Mouse (Mus musculus) stomach, postnatal 0 days (tissue): ENCODE measurements around the gene Pgpep1. TPM values are rescaled to one million over a fixed set of nuclear protein-coding genes. Genes with fewer than 3 reads are reported as not detected.
A peak's percentile ranks its signal among the peaks of the same experiment; 100 is the strongest.

Experiments used
- ATAC-seq: fragments of 200-750 bp; cut with Nextera tagmentation; 2 replicates; pipeline ENCODE4 v1.8.0; 2017; ENCODE audit not compliant: low FRiP score, low TSS enrichment
- DNase-seq: peaks from one replicate; pipeline ENCODE4 v3.0.0-alpha.2; 2016; ENCODE audit warnings: low spot score
- H3K27ac ChIP-seq: fragments of 300-500 bp; sonication (generic); replicated peaks from 2 replicates; pipeline ENCODE4 v1.5.1; 2014; ENCODE audit warnings: mild to moderate bottlenecking, control low read depth
- H3K27me3 ChIP-seq: fragments of 300-500 bp; sonication (generic); 2 replicates; pipeline ENCODE4 v1.6.1; 2014; ENCODE audit warnings: low read length; ENCODE audit not compliant: control insufficient read depth, insufficient read depth
- H3K36me3 ChIP-seq: fragments of 300-500 bp; sonication (generic); 2 replicates; pipeline ENCODE4 v1.6.1; 2014; ENCODE audit warnings: low read length, mixed read lengths; ENCODE audit not compliant: control insufficient read depth, insufficient read depth
- H3K4me1 ChIP-seq: fragments of 300-500 bp; sonication (generic); replicated peaks from 2 replicates; pipeline ENCODE4 v1.6.1; 2014; ENCODE audit warnings: antibody characterized with exemption; ENCODE audit not compliant: control insufficient read depth, insufficient read depth
- H3K4me2 ChIP-seq: fragments of 300-500 bp; sonication (generic); replicated peaks from 2 replicates; pipeline ENCODE4 v1.6.1; 2014; ENCODE audit warnings: low read depth, mild to moderate bottlenecking, control low read depth, moderate library complexity
- H3K4me3 ChIP-seq: fragments of 300-500 bp; sonication (generic); 2 replicates; pipeline ENCODE4 v1.5.1; 2014; ENCODE audit warnings: low read depth, low read length, control low read depth
- H3K9ac ChIP-seq: fragments of 300-500 bp; sonication (generic); 2 replicates; pipeline ENCODE4 v1.6.1; 2014; ENCODE audit warnings: mild to moderate bottlenecking, low read length, control low read depth, mixed read lengths
- H3K9me3 ChIP-seq: fragments of 300-500 bp; sonication (generic); 2 replicates; pipeline ENCODE4 v1.6.1; 2016; ENCODE audit warnings: low read length; ENCODE audit not compliant: control insufficient read depth
- CTCF ChIP-seq: IDR thresholded peaks from 2 replicates; pipeline ENCODE4 v1.5.1; 2016; ENCODE audit warnings: antibody characterized with exemption, low read depth, mild to moderate bottlenecking, moderate library complexity
- EP300 ChIP-seq: optimal IDR thresholded peaks from 2 replicates; pipeline ENCODE3; 2016; ENCODE audit warnings: antibody characterized with exemption
- WGBS: fragments of 180-500 bp; shearing (Covaris S2); extraction: QIAGEN DNeasy Blood & Tissue Kit; methylation state at CpG from one replicate; pipeline ENCODE4 v1.1.7; 2014; 5-methylcytosine and 5-hydroxymethylcytosine counted together
- polyA plus RNA-seq: library from polyadenylated mRNA; unstranded; fragments of >200 nt; fragmentation: Nextera tagmentation; extraction: Ambion mirVana; gene quantifications from 2 replicates; pipeline ENCODE4 v1.2.1, GENCODE M21; 2015

The Pgpep1 gene
- polyA plus RNA-seq, 1 experiment from 2014 or later, result 23.3 TPM

- ATAC-seq (peak; percentile 94), DNase-seq (peak; percentile 95)
- peak overlapping the region; percentile 81 for H3K27ac ChIP-seq
- H3K9me3 ChIP-seq, result no peaks in the 10 kb centered on the region
- TF ChIP-seq CTCF (no peak; the same call in 1 of the 2 replicates), EP300 (no peak)
- H3K4me1 ChIP-seq, result peaks cover 8% of the 10 kb centered on the region; the same call in 1 of the 2 replicates
- H3K36me3 ChIP-seq, result peaks cover 4% of the 10 kb centered on the region; the same call in 1 of the 2 replicates
- peak overlapping the region; percentile 79 for H3K9ac ChIP-seq
- peak overlapping the region; percentile 70 for H3K4me3 ChIP-seq
- peak overlapping the region; percentile 78 for H3K4me2 ChIP-seq
- H3K27me3 ChIP-seq, result no peaks in the 10 kb centered on the region
- WGBS, result 2% methylated on average over 39 of the region's 44 CpGs
Measured at GRCm38 (mm10) chr8:70659604-70660272, 450 bp downstream of the Pgpep1 start.

GRCm38 (mm10) chr8:70658897-70659603 is 1.1 kb downstream of the Pgpep1 start:
- under 1% methylated on average over 31 of the region's 31 CpGs for WGBS
- Histone ChIP-seq H3K36me3 (peaks cover 9% of the 10 kb centered on the region), H3K27me3 (no peaks in the 10 kb centered on the region), H3K4me3 (peak overlapping the region; percentile 70), H3K9ac (peak overlapping the region; percentile 79), H3K4me1 (peaks cover 8% of the 10 kb centered on the region; the same call in 1 of the 2 replicates), H3K9me3 (no peaks in the 10 kb centered on the region), H3K4me2 (peak overlapping the region; percentile 78), H3K27ac (peak overlapping the region; percentile 81)
- DNase-seq (no peak), ATAC-seq (no peak)
- TF ChIP-seq EP300 (no peak), CTCF (no peak)

GRCm38 (mm10) chr8:70657739-70658138 is 2.4 kb downstream of the Pgpep1 start:
- Histone ChIP-seq H3K27me3 (no peaks in the 10 kb centered on the region), H3K36me3 (peaks cover 9% of the 10 kb centered on the region), H3K27ac (0 out of 2 replicates have a peak overlapping the region, but pooled peaks have one; percentile 30), H3K4me3 (no peak overlapping the region), H3K4me1 (peaks cover 8% of the 10 kb centered on the region; the same call in 1 of the 2 replicates), H3K4me2 (0 out of 2 replicates have a peak overlapping the region, but pooled peaks have one; percentile 8), H3K9ac (no peak overlapping the region), H3K9me3 (no peaks in the 10 kb centered on the region)
- no peak for DNase-seq
- no peak for TF ChIP-seq CTCF
- TF ChIP-seq EP300, result no peak
- ATAC-seq, result no peak
- WGBS, result 82% methylated on average over 2 of the region's 2 CpGs

- Histone ChIP-seq H3K36me3 (peaks cover 9% of the 10 kb centered on the region), H3K4me2 (no peak overlapping the region), H3K9me3 (no peaks in the 10 kb centered on the region), H3K9ac (no peak overlapping the region), H3K4me3 (no peak overlapping the region), H3K27ac (no peak overlapping the region), H3K4me1 (peaks cover 8% of the 10 kb centered on the region; the same call in 1 of the 2 replicates), H3K27me3 (no peaks in the 10 kb centered on the region)
- ATAC-seq (no peak), DNase-seq (no peak)
- 92% methylated on average over 3 of the region's 3 CpGs for WGBS
- TF ChIP-seq CTCF (no peak), EP300 (no peak)
Measured at GRCm38 (mm10) chr8:70657214-70657613, 3.0 kb downstream of the Pgpep1 start.

- Histone ChIP-seq H3K9me3 (no peaks in the 10 kb centered on the region), H3K36me3 (peaks cover 10% of the 10 kb centered on the region), H3K4me3 (no peak overlapping the region), H3K27ac (no peak overlapping the region), H3K4me2 (no peak overlapping the region), H3K4me1 (peaks cover 8% of the 10 kb centered on the region; the same call in 1 of the 2 replicates), H3K9ac (no peak overlapping the region), H3K27me3 (no peaks in the 10 kb centered on the region)
- DNase-seq (no peak), ATAC-seq (no peak)
- 73% methylated on average over 13 of the region's 13 CpGs for WGBS
- TF ChIP-seq CTCF, result no peak
- no peak for TF ChIP-seq EP300
Measured at GRCm38 (mm10) chr8:70656193-70656790, 3.9 kb downstream of the Pgpep1 start.
